Mouse (Mus musculus) layer of hippocampus, postnatal 36 days (tissue): ENCODE results near the gene Gm9789. TPM values are rescaled to one million over a fixed set of nuclear protein-coding genes. Genes with fewer than 3 reads are reported as not detected.
"Not testable (repeated sequence)": the region's sequence is repeated elsewhere in the genome, so short reads cannot be mapped to it uniquely, and the experiment has no call there.

ENCODE experiments used
- DNase-seq, 2 experiments: peaks; one replicate each; pipeline ENCODE4 v3.0.0; 2022
- total RNA-seq, 2 experiments: library from RNA; stranded (reverse); gene quantifications; 2 replicates each; pipeline ENCODE4 v1.2.3; 2021

Gm9789 gene
- not detected for total RNA-seq

DNA sequence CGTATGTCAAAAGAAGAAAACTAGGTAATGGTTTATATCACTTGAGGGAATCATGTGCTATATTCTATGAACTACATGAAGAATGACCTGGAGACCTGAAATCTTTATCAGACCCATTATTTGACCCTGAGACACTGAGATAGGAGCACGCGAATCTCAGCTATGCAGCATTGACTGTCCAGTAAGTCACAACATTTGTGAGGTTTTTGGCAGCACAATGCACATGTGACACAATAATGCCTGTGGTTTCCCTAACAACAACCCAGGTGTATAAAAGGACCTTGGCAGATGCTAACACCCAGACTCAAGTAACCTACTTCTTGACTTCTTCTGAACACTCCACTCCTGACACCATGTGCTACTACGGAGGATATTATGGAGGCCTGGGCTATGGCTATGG lies at the start of gene Gm9789:
Gene Gm9789 (plus strand): TSS at position 301 of the 400 bp plus-strand sequence.
- DNase-seq, result no peak

DNA sequence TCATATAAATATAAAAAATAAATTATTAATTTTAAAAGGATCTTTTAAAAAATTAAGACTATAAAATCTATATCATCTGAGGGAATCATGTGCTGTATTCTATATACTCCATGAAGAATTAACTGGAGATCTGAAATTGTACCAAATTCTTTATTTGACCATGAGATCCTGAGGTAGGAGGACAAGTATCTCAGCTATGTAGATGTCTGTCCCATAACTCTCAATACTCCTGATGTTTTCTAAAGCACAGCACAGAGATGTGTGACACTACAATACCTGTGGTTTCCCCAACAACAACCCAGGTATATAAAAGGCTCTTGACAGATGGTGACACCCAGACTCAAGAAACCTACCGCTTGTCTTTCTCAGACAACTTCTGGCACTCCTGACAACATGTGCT lies 17.2 kb upstream of the Gm9789 start, which contains the start of gene Gm6358:
Gene Gm6358 (plus strand): TSS at position 301 of the 400 bp plus-strand sequence.
- no peak for DNase-seq

DNA sequence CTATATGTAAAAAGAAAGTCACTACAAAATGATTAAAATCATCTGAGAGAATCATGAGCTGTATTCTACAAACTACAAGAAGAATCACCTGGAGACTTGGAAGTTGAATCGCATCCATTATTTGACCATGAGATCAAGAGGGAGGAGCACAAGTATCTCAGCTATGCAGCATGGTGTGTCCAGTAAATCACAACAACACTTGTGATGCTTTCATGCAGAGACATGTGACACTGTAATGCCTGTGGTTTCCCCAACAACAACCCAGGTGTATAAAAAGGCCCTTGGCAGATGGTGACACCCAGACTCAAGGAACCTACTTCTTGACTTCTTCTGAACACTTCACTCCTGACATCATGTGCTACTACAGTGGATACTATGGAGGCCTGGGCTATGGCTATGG lies 7.0 kb upstream of the Gm9789 start, which contains the start of gene Gm10061:
Gene Gm10061 (plus strand): TSS at position 301 of the 400 bp plus-strand sequence.
- no peak for DNase-seq

- not testable (repeated sequence) for DNase-seq
Measured at GRCm38 (mm10) chr16:89169190-89169589, 11.4 kb downstream of the Gm9789 start, which contains the start of gene Gm7735. Gm7735 (plus strand) TSS chr16:89169490.

DNA sequence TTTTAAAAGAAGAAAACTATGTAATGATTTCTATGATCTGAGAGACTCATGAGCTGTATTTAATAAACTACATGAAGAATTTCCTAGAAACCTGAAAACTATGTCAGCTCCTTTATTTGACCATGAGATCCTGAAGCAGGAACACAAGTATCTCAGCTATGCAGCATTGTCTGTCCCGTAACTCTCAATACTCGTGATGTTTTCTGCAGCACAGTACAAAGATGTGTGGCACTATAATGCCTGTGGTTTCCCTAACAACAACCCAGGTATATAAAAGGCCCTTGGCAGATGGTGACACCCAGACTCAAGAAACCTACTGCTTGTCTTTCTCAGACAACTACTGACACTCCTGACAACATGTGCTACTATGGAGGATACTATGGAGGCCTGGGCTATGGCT lies 16.7 kb downstream of the Gm9789 start, which contains the start of gene 1110057P08Rik:
Gene 1110057P08Rik (plus strand): TSS at position 301 of the 400 bp plus-strand sequence.
- DNase-seq, result no peak

DNA sequence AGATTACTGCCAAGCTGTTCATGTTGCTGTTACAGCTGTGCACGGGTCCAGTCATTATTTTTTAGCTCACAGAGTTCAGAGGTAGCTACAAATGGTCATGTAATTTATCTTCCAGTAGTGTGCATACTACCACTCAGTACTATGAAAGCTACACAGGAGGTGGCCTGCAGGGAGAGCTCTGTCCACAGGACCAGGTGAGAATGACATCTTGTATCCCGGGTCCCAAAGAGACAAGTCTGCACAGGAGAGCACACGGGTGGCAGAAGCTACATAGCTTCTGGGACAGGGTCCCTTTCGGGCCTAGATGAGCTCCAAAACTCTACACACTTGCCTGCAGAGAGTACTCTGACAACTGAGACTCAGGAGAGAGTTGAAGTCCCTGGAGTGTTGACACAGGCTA lies 30.9 kb downstream of the Gm9789 start:
- no peak for DNase-seq

DNA sequence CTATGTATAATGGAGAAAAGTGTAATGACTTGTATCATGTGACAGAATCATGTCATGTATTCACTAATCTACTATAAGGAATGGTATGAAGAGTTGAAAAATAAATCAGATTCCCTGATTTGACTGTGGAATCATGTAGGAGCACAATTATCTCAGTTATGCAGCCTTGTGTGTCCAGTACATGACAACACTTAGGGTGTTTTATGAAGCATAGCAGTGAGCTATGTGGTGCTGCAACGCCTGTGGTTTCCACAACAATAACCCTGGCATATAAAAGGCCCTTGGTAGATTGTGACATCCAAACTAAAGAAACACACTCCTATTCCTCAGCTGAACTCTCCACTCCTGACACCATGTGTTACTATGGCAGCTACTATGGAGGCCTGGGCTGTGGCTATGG lies 47.8 kb downstream of the Gm9789 start, which contains the start of gene Krtap20-2:
Gene Krtap20-2 (plus strand): TSS at position 301 of the 400 bp plus-strand sequence.
- DNase-seq, result no peak

Other genes starting within 250 kb of the Gm9789 start
- not detected for gene Krtap19-9b, start 225.7 kb upstream of the Gm9789 start, total RNA-seq
- not detected for gene Krtap16-3, start 195.1 kb upstream of the Gm9789 start, total RNA-seq
- not detected for gene Krtap22-2, start 147.2 kb upstream of the Gm9789 start, total RNA-seq
- gene Gm10229, start 142.7 kb upstream of the Gm9789 start, total RNA-seq, result not detected
- not detected for gene Krtap6-1, start 126.3 kb upstream of the Gm9789 start, total RNA-seq
- gene Gm10228, start 116.5 kb upstream of the Gm9789 start, total RNA-seq, result not detected
- not detected for gene Krtap6-5, start 110.1 kb upstream of the Gm9789 start, total RNA-seq
- not detected for gene 1110025L11Rik, start 94.0 kb upstream of the Gm9789 start, total RNA-seq
- not detected for gene Krtap6-3, start 73.9 kb upstream of the Gm9789 start, total RNA-seq
- not detected for gene Gm6358, start 17.1 kb upstream of the Gm9789 start, total RNA-seq
- not detected for gene Gm10061, start 6.9 kb upstream of the Gm9789 start, total RNA-seq
- gene Gm7735, start 11.5 kb downstream of the Gm9789 start, total RNA-seq, result not detected
- gene 1110057P08Rik, start 16.8 kb downstream of the Gm9789 start, total RNA-seq, result not detected
- not detected for gene Krtap20-2, start 47.9 kb downstream of the Gm9789 start, total RNA-seq
- gene Krtap21-1, start 245.9 kb downstream of the Gm9789 start, total RNA-seq, result not detected